Mouse (Mus musculus) bone marrow macrophage, adult 2 months (primary cell): ENCODE data around the gene Gm9887.

Experiments
- CTCF ChIP-seq: IDR thresholded peaks from 2 replicates; pipeline ENCODE4 v1.5.1; 2012; ENCODE audit warnings: low read depth, mild to moderate bottlenecking, low read length, moderate library complexity
- POLR2A ChIP-seq: IDR thresholded peaks from 2 replicates; pipeline ENCODE4 v1.6.1; 2012; ENCODE audit warnings: mild to moderate bottlenecking, low read depth, low read length, borderline replicate concordance

DNA sequence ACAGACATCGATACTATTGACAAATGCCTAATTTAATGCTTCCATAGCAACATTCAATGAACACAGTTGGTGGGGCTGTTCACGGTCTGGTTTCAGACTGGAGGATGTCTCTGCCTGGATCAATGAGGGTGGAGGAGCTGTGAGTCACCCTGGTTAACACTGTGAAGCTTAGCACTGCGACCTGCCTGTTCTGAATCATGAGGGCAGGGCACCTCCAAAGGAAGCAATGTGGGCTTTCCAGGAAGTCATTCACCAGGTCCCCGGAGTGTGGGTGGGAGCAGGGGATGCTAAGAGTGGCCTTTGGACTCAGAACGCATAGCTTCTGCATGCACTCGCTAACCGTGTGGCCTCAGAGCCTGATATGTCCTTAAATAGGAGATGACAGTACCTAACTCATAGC, 44.5 kb upstream of the Gm9887 start:
- TF ChIP-seq POLR2A (no peak), CTCF (no peak)
